Mouse (Mus musculus) MEL (cell line): ENCODE data around the gene Htr3b.

Experiments
- CTCF ChIP-seq, 3 experiments: IDR thresholded peaks in 2 of 3; conservative IDR thresholded peaks in 1 of 3; 2 replicates each; pipeline ENCODE4 v1.5.1; 2011 to 2012; ENCODE audit warnings: low read length in 3 of 3, low read depth in 2 of 3, mild to moderate bottlenecking in 2 of 3, improper control_type of control experiment in 1 of 3, inconsistent platforms in 1 of 3, mixed read lengths in 1 of 3, moderate library complexity in 1 of 3; ENCODE audit not compliant: control insufficient read depth in 1 of 3, insufficient read depth in 1 of 3, poor library complexity in 1 of 3, severe bottlenecking in 1 of 3
- NRF1 ChIP-seq: IDR thresholded peaks from 2 replicates; pipeline ENCODE4 v1.6.1; 2014; ENCODE audit warnings: low read depth, mild to moderate bottlenecking, inconsistent platforms, low read length, improper control_type of control experiment, moderate library complexity; ENCODE audit not compliant: poor library complexity, insufficient read depth, severe bottlenecking
- POLR2A ChIP-seq, 2 experiments: IDR thresholded peaks; 2 replicates each; pipeline ENCODE4 v1.6.1; 2011 to 2012; ENCODE audit warnings: low read length in 2 of 2, mild to moderate bottlenecking in 2 of 2, control low read depth in 1 of 2, improper control_type of control experiment in 1 of 2, low read depth in 1 of 2, moderate library complexity in 1 of 2; ENCODE audit not compliant: control insufficient read depth in 1 of 2, insufficient read depth in 1 of 2, poor library complexity in 1 of 2

GRCm38 (mm10) chr9:48916011-48916788 lies 48.6 kb downstream of the Htr3b start:
- no peak for TF ChIP-seq POLR2A (IDR thresholded peaks at IDR 0.05; ENCODE audit: control insufficient read depth in 1 of 2, insufficient read depth in 1 of 2, low read depth in 1 of 2, low read length in 2 of 2, poor library complexity in 1 of 2)
- no peak for TF ChIP-seq CTCF (IDR thresholded peaks at IDR 0.05 in 2 of 3, conservative IDR thresholded peaks at IDR 0.05 in 1 of 3; ENCODE audit: control insufficient read depth in 1 of 3, insufficient read depth in 1 of 3, low read depth in 2 of 3, low read length in 3 of 3, poor library complexity in 1 of 3, severe bottlenecking in 1 of 3)
- TF ChIP-seq NRF1, result no peak
